Mouse (Mus musculus) G1E (cell line): Measurements from ENCODE around the gene Vsx1. TPM values are rescaled to one million over a fixed set of nuclear protein-coding genes. Genes with fewer than 3 reads are reported as not detected.

ENCODE experiments used
- ATAC-seq: 2 replicates; pipeline ENCODE4 v1.8.0; 2016; ENCODE audit warnings: mild to moderate bottlenecking; ENCODE audit not compliant: insufficient number of reproducible peaks, poor library complexity, low FRiP score, severe bottlenecking; ENCODE audit errors: extremely low read depth
- DNase-seq: peaks from one replicate; pipeline ENCODE4 v3.0.0; 2012; ENCODE audit warnings: low spot score
- H3K27me3 ChIP-seq: 2 replicates; pipeline ENCODE4 v1.6.1; 2012; ENCODE audit warnings: mild to moderate bottlenecking, low read length, inconsistent platforms; ENCODE audit not compliant: insufficient read depth
- H3K36me3 ChIP-seq: replicated peaks from 2 replicates; pipeline ENCODE3; 2012; ENCODE audit warnings: mild to moderate bottlenecking, inconsistent platforms
- H3K4me1 ChIP-seq: 2 replicates; pipeline ENCODE4 v1.6.1; 2012; ENCODE audit warnings: low read depth, low read length, inconsistent platforms, mixed read lengths; ENCODE audit not compliant: insufficient read depth
- H3K4me3 ChIP-seq: 2 replicates; pipeline ENCODE4 v1.5.1; 2012; ENCODE audit warnings: low read depth, mild to moderate bottlenecking, inconsistent platforms, low read length, moderate library complexity, mixed read lengths
- H3K9me3 ChIP-seq: replicated peaks from 2 replicates; pipeline ENCODE4 v1.6.1; 2012; ENCODE audit warnings: inconsistent platforms
- CTCF ChIP-seq: IDR thresholded peaks from 2 replicates; pipeline ENCODE4 v1.5.1; 2012; ENCODE audit warnings: low read depth, low read length, inconsistent platforms, mixed read lengths
- GATA1 ChIP-seq: IDR thresholded peaks from 2 replicates; pipeline ENCODE4 v1.6.1; 2012; ENCODE audit warnings: borderline replicate concordance, low read length, inconsistent platforms, mixed read lengths
- GATA2 ChIP-seq: IDR thresholded peaks from 2 replicates; pipeline ENCODE4 v1.6.1; 2012; ENCODE audit warnings: low read depth, low read length, inconsistent platforms, borderline replicate concordance
- POLR2AphosphoS5 ChIP-seq: IDR thresholded peaks from 2 replicates; pipeline ENCODE4 v1.6.1; 2012; ENCODE audit warnings: low read depth, low read length, inconsistent platforms; ENCODE audit not compliant: insufficient replicate concordance
- TAL1 ChIP-seq: conservative IDR thresholded peaks from 2 replicates; pipeline ENCODE4 v1.6.1; 2012; ENCODE audit warnings: low read depth, low read length, inconsistent platforms, mixed read lengths
- polyA plus RNA-seq: library from polyadenylated mRNA; stranded (reverse); fragments of >175 nt; gene quantifications from 2 replicates; pipeline ENCODE4 v1.2.3, GENCODE M21; 2012
- total RNA-seq, 2 experiments: library from RNA; stranded (forward) in 1 of 2; stranded (reverse) in 1 of 2; fragments of 200-1000 nt in 1 of 2; fragments of >200 nt in 1 of 2; fragmentation: Nextera tagmentation in 1 of 2; gene quantifications; 2 replicates each; pipeline ENCODE4 v1.2.3; 2014 to 2017

Vsx1 gene
- total RNA-seq (2014; fragmentation: Nextera tagmentation) (not detected in 2 replicates), total RNA-seq (2017) (0.05 TPM in 1 of 2 replicates, not detected in the other), polyA plus RNA-seq (not detected in 2 replicates)

DNA sequence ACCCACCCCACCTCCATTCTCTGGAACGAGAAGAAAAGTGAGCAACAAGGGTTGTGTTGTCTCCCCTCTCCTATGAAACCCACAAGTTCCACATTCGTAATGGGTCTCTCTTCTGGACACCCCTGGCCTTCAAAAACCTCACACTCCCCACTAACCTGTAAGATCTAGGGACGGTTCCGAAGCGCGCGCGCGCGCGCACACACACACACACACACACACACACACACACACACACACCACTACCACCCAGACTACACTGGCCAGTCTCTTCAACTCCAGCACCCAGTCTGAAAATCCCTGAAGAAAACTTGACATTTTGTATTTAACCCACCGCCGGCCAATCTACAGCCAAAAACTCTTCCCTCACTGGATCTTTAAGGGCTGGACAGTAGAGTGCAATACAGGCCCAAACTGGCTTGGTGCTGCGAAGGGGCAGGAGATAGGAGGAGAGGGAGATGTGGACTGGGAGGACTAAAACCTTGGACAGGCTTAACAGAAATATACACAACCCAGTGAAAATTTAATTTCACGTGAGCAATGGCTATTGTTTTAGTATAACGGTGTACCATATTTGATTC is at the start of gene Vsx1:
Vsx1 (minus strand) TSS at position 138 of the 578 bp plus-strand sequence.
- Histone ChIP-seq H3K4me3 (no peak within 1 kb of the TSS), H3K27me3 (peaks cover 37% of the 10 kb centered on the region), H3K36me3 (no peaks in the 10 kb centered on the region), H3K9me3 (no peaks in the 10 kb centered on the region), H3K4me1 (no peaks in the 10 kb centered on the region)
- TF ChIP-seq CTCF (no peak), GATA2 (no peak)
- ATAC-seq (no peak), DNase-seq (no peak)

DNA sequence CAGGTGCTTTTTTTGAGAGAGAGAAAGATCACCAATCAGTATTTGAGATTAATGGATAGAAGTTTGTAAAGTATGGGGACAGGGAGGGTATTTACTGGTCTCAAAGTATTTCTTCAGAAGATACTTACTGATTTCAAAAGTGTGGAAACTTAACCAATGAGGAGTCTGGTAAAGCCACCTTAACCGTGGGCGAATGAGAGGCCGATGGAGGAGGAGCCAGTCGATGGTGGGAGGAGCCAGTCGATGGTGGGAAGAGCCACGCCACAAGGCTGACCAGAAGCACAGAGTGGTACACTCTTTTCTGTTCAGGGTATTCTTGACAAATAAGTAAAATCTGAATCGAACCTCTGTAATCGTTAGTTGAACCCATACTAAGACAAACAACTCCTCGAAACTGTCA is 48.7 kb upstream of the Vsx1 start:
- H3K36me3 ChIP-seq: no peaks in the 10 kb centered on the region
- peaks cover 23% of the 10 kb centered on the region for H3K27me3 ChIP-seq
- H3K9me3 ChIP-seq: peaks cover 2% of the 10 kb centered on the region; the same call in 1 of the 2 replicates
- no peaks in the 10 kb centered on the region for H3K4me1 ChIP-seq
- ATAC-seq (no peak), DNase-seq (no peak)
- no peak for TF ChIP-seq CTCF
- no peak for TF ChIP-seq GATA1
- no peak for TF ChIP-seq POLR2AphosphoS5
- H3K4me3 ChIP-seq: no peak overlapping the region

DNA sequence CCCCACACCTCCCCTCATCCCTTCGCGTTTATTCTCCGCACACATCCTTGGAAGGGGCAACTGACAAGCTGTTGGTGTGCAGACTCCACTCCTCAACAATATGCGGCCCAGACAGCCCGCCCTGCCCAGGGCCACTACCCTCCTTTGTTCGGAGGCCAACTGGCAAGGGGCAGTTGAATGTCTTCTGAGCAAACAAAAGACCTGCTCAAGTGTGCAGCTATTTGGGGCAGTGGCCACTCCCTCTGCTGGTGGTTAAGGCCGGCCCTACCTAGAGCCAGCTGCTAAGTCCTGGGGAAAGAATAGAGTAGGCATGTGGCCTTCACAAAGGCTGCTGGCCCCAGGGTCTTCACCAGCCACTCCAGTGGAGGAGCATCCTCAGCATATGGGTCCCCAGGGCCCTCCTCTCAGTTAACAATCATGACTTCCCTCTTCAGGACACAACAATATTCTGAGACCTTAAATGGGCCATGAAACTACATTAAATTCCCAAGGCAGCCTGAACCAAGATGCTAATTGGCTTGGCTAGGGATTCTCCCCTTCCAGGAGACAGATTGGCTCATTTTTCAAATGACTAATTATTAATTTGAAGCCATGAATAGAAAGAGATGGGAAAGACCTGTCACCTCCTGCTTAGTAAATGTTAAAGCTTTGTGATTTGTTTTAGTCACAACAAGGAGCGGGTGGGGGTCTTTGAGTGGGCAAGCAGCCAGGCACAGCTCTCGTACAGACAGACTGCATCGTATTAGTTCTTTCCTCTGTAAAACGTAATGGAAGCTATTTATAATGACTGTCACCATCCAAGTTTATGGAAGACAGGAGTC is 46.8 kb upstream of the Vsx1 start:
- no peaks in the 10 kb centered on the region for H3K9me3 ChIP-seq
- ATAC-seq: no peak
- peaks cover 18% of the 10 kb centered on the region for H3K27me3 ChIP-seq
- no peaks in the 10 kb centered on the region for H3K4me1 ChIP-seq
- TF ChIP-seq POLR2AphosphoS5 (no peak), GATA1 (no peak), GATA2 (no peak), CTCF (no peak), TAL1 (no peak)
- DNase-seq: no peak
- no peak overlapping the region for H3K4me3 ChIP-seq
- H3K36me3 ChIP-seq: no peaks in the 10 kb centered on the region

DNA sequence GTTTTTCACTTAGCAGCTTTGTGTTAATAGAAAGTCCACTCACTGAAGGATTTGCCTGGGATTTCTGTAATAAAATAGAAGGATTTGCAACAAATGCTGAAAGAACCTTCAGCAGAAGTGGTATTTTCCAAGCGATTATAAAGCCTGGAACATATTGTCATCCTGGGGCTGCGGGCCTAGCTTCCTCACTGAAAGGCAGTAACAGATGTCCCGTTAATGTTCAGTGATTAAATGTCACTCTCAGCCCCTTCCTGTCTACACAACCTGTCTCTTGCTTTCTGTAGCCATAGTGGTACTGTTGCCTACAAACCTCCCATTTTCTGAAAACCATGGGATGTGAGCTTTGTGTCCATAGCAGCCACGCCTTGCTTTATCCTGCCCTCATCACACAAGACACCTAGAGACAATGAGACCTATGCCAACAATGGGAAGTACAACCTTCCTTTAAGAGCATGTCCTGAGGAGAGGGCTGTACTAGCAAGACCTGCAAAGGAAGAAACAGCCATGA is 23.1 kb upstream of the Vsx1 start:
- ATAC-seq (no peak), DNase-seq (no peak)
- no peaks in the 10 kb centered on the region for H3K9me3 ChIP-seq
- no peak overlapping the region for H3K4me3 ChIP-seq
- no peaks in the 10 kb centered on the region for H3K4me1 ChIP-seq
- H3K27me3 ChIP-seq: peaks cover 1% of the 10 kb centered on the region; the same call in 1 of the 2 replicates
- TF ChIP-seq GATA2 (no peak), CTCF (no peak), GATA1 (no peak), TAL1 (no peak), POLR2AphosphoS5 (no peak)
- no peaks in the 10 kb centered on the region for H3K36me3 ChIP-seq

DNA sequence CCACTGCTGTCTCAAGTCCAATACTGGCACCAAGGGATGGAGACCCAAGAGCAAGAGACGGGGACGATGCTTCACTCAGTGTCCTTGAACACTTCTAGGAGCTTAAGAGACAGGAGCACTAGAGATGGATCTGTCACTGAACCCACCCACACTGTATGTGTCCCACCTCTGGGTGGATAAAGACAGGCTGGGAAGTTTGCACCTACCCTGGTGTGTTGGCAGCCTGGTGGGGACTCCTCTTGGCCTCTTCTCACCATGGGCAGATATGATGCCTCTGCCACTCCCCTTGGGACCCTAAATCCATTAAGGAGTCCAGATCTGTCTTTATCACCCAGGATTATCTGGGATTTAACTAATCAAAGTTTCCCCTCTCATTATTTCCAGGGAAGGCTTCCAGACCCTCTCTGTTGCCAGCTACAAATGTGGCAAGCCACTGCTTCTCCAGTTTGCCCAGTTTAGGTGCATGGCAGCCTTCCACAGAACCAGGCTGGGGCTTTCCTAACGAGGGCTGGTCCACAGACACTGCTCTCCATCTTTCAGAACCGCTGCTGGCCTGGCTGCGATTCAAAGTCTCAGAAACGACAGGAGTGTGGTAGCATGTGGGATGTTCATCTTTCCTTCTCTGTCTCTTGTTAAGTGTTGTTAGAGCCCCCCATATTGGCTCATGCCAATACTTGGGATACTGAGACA is 2.5 kb upstream of the Vsx1 start:
- TF ChIP-seq POLR2AphosphoS5: no peak
- H3K36me3 ChIP-seq: no peaks in the 10 kb centered on the region
- no peak for DNase-seq
- no peak overlapping the region for H3K4me3 ChIP-seq
- no peaks in the 10 kb centered on the region for H3K4me1 ChIP-seq
- no peak for ATAC-seq
- peaks cover 37% of the 10 kb centered on the region for H3K27me3 ChIP-seq
- H3K9me3 ChIP-seq: no peaks in the 10 kb centered on the region

DNA sequence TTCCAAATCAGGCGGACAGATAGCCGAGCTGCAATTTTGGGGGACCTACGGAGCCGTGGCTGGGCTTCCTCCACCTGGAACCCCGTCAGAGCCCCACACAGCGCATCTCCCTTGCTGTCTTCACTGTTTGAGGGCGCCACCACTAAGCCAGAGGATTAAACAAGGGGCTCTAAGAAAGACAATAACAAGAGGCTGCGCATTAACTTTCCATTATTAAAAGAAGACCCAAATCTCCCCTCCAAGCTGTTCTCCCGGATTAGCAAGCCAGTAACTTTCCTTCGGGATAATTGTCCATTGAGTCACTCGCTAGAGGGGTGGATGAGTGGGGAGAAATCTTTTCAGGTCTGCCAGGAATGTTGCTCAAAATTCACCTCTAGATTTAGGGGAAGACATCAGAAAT is 1.1 kb upstream of the Vsx1 start:
- TF ChIP-seq TAL1: no peak
- TF ChIP-seq GATA2: no peak
- no peak for TF ChIP-seq CTCF
- no peak for TF ChIP-seq POLR2AphosphoS5
- no peak for TF ChIP-seq GATA1
- peaks cover 34% of the 10 kb centered on the region for H3K27me3 ChIP-seq

More for the DNA sequence above, 1.1 kb upstream of the Vsx1 start:
- Histone ChIP-seq H3K36me3 (no peaks in the 10 kb centered on the region), H3K4me1 (no peaks in the 10 kb centered on the region), H3K9me3 (no peaks in the 10 kb centered on the region), H3K4me3 (no peak overlapping the region)
- ATAC-seq (no peak), DNase-seq (no peak)
